Mouse (Mus musculus) liver, postnatal 0 days (tissue): ENCODE measurements around the gene Retreg1.

Experiments
- CTCF ChIP-seq: sonication (generic); IDR thresholded peaks from 2 replicates; pipeline ENCODE4 v1.5.1; 2016; ENCODE audit warnings: antibody characterized with exemption, low read depth
- EP300 ChIP-seq: IDR thresholded peaks from 2 replicates; pipeline ENCODE4 v1.6.1; 2016; ENCODE audit warnings: antibody characterized with exemption, low read depth, mild to moderate bottlenecking

- TF ChIP-seq CTCF (no peak), EP300 (no peak)
Observed at GRCm38 (mm10) chr15:25916252-25916651, 73.3 kb downstream of the Retreg1 start.
